Mouse (Mus musculus) megakaryocyte, adult 5-6 weeks (primary cell): ENCODE measurements at regions not wholly inside any gene's neighbourhood (a gene's known extent, or its start where the extent isn't known, plus 50 kb on each side); places are given as distances from the start of the nearest gene placed in this dataset.

ENCODE experiments used
- ATAC-seq: 2 replicates; pipeline ENCODE4 v1.8.0; 2016; ENCODE audit warnings: mild to moderate bottlenecking, inconsistent platforms; ENCODE audit not compliant: poor library complexity, severe bottlenecking

GRCm38 (mm10) chr1:35331602-35332339 lies 482.0 kb downstream of the Plekhb2 start:
- ATAC-seq, result no peak

GRCm38 (mm10) chr1:35332340-35332684 lies 482.5 kb downstream of the Plekhb2 start:
- no peak for ATAC-seq

GRCm38 (mm10) chr1:35337647-35338046 lies 487.9 kb downstream of the Plekhb2 start:
- ATAC-seq, result no peak

- peak; percentile 67; the same call in 1 of the 2 replicates for ATAC-seq
Observed at GRCm38 (mm10) chr1:35338184-35338583, 488.4 kb downstream of the Plekhb2 start.

GRCm38 (mm10) chr1:35344539-35344938 lies 494.8 kb downstream of the Plekhb2 start:
- no peak for ATAC-seq

DNA sequence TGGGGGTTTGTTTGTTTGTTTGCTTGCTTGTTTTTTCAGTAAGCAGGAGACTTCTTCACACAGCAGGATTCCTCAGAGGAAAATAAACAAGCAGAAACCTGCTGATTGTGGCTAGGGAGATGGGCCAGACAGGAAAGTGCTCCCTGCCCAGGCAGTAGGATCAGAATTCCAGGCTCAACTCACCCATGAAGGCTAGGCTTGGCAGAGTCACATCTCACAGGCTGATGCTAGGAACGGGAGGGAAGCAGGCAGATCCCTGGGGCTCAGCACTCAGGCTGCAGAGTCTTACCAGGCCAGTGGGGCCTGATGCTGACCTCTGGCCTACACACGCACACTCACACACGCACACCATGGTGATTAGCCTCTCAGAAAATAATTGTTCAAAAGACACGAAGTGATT lies 498.5 kb downstream of the Plekhb2 start:
- ATAC-seq, result no peak

- no peak for ATAC-seq
Observed at GRCm38 (mm10) chr1:35358981-35359380, 509.2 kb downstream of the Plekhb2 start.

DNA sequence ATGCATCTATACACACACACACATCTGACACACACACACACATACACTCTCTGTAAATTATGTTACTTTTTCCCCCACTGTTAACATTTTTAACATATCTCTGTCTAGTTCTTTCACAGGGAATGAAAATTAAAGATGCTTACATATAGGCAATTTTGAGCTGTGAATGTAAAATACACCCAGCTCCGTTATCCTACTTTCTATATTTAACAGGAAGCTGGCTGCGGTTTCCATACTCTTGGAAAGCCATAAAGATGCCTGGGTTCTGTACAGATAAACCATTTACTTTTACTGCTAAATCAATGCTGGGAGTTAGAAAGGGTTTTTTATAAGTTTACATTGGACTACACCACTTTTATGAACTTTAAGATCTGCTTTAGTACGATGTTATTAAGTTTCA lies 511.7 kb downstream of the Plekhb2 start:
- no peak for ATAC-seq

DNA sequence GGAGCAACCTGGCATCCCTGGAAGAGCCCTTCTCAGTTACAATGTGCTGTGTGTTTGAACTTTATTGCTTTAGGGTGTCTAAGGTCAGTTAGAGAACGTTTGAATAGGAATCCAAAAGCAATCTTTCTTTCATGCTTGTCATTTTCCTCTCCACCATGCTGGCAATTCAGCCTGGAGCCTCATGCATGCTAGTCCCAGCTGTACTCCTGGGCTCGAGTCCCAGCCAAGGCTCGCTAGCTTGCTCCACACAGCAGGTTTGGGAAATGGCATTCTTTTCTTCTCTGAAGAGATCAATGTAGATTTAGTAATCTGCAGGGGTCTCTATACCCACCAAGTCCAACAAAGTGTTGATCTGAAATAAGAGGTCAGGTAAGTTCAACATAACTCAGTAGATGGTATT lies 513.1 kb downstream of the Plekhb2 start:
- ATAC-seq, result no peak

- ATAC-seq, result no peak
Observed at GRCm38 (mm10) chr1:35366559-35366958, 516.8 kb downstream of the Plekhb2 start.

DNA sequence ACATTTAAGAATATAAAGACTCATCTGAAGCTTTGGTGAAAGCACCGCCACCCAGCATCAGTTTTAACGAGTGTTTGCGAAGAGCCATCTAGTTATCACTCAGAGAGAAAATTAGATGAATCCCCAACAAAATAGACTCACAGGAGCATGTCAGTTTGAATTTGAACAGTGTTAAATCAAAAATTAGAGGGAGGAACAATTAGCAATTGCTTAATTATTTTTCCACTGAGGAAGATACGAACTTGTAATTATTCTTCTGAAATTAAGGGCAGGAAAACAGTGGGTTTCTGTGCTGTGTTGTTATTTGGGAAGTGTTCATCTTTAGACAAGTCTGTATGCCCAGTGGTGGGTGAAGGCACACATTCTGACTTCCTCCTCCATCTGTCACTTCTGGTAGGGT lies 523.0 kb downstream of the Plekhb2 start:
- no peak for ATAC-seq

GRCm38 (mm10) chr1:35380633-35381385 lies 531.0 kb downstream of the Plekhb2 start:
- no peak for ATAC-seq

DNA sequence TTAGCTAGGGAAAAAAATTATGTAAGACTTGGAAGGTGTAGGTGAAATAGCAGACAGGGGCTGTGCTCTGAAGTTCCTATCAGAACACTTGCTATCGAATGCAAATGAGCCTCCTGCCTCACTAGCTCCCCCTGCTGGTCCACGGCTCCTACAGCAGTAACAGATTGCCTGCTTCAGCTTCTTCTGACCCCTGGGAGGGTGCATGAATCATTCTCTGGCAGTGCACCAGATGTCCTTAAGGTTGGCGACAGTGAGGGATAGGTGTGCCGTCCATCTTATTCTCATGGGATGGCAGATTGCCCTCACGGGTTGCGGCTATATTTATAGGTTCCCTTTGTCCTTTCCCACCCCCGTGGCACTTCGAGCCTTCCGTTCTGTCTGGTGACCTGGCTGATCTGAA lies 535.7 kb downstream of the Plekhb2 start:
- ATAC-seq, result no peak

DNA sequence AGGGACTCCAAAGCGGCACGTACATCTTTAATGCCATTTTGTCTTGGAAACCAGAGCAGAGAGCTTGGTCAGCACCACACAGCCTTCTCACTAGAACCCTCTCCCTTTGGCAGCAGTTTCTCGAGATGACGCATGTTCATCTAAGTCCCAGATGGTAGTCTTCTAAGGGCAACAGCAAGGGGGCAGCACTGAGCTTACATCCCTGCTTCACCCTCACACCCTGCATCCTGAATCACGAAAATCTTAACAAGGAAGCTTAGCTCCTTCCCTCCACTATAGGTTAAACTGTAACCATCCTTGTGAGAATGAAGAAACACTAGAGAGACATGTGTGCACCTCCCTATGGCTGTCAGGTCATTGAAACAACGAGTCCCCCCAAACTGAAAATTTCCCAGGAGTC lies 538.4 kb downstream of the Plekhb2 start:
- ATAC-seq, result no peak

- no peak for ATAC-seq
Observed at GRCm38 (mm10) chr1:35390371-35390770, 540.6 kb downstream of the Plekhb2 start.

GRCm38 (mm10) chr1:35390858-35391586 lies 541.2 kb downstream of the Plekhb2 start:
- ATAC-seq, result no peak

DNA sequence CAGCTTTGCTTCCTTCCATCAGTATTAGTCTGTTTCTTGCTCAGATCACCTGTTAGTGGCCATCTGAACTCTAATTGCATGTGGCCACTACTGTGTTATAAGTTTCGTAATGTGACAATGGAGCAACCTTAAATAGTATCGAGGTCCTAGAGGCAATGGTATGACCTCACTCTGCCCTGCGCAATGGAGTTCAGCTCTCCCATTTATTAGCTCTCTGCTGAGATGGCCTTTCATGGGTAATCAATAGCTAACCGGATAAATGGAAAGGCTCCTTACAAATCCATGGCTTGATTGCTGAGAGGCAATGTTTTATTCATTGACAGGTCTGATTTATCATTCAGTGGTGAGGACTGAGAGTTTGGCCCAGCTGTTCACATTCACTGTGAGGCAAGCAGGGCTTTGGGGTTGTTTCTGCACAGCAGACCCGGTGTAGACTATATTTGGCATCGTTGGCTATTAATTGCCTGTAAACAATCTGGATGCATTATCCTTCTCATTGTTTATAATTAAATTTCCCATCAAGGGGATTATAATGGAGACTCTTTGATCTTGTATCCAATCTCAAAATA lies 543.9 kb downstream of the Plekhb2 start:
- ATAC-seq, result no peak

DNA sequence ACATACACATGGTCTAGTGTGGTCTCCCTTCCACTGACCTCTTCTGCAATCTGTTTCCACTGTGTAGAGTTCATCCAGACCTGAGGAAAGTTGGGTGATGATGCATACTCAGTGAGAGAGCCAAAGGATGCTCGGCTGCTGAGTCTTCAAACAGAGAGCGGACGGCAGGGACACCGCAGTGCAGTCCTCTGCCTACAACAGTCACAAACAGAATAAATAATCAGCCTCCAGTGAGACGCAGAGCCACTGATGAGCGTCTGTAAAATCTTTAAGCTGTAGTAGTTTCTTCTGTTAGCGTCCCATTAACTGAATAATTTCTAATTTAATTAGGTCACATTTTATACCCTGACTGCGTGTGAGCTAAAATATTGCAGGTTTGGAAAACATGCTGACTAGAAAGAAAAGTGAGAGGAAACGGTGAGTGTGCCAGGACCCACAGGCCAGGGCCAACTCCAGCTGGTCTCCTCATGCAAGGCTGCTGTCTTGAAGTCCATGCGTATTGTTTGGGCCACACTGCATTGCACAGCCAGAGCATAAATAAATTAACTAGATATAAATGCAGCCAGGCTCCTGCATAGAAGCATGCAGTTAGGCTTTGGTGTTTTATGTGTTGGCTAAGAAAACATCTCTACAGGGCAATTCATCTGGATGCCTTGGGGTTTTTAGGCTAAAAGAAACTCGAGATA lies 551.0 kb downstream of the Plekhb2 start:
- ATAC-seq, result no peak

DNA sequence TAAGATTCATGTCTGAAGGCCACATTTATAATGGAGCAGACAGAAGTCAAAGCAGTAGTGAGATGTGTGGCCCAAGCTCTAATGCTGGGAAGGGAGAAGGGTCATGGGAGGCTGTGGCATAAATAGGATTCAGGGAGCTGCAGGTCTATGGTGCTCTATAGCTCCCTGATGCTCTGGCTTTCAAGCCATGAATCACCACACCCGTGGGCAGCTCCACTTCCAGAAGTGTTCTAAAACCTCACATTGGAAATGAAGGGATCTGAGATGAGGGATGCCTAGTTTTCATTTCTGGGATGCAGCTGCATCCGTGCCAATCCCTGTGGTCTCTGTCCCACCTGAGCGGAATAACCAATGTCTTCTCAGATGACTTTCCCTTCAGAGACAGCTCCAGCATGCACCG lies 553.2 kb downstream of the Plekhb2 start:
- ATAC-seq, result no peak

- no peak for ATAC-seq
Observed at GRCm38 (mm10) chr1:35405418-35405817, 555.6 kb downstream of the Plekhb2 start.

DNA sequence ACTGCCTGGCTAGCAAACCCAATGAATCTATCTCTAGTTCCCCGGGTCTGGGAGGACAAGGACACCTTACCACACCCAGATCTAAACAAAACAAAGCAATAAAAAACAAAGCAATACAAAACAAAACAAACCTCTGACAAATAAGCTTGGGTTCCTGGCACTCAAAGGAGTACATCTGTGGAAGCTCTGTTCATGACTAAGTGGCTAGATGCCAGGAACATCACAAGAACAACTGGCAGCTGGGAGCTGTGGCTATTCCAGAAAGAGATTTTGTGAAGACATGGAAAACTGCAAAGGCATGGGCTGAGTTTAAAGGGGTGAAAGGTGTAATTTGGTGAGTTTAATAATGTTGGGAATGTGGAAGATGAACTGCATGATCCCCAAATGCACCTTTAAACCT lies 565.9 kb downstream of the Plekhb2 start:
- ATAC-seq, result no peak
